Mouse (Mus musculus) MEL (cell line): ENCODE measurements around the gene Car12. TPM values are rescaled to one million over a fixed set of nuclear protein-coding genes. Genes with fewer than 3 reads are reported as not detected.

Experiments
- DNase-seq: peaks from one replicate; pipeline ENCODE4 v3.0.0; 2011; ENCODE audit warnings: low read depth, low spot score
- H3K27ac ChIP-seq: 2 replicates; pipeline ENCODE4 v1.5.1; 2012; ENCODE audit warnings: low read depth, mild to moderate bottlenecking, control low read depth, low read length, moderate library complexity; ENCODE audit not compliant: control insufficient read depth
- H3K27me3 ChIP-seq, 2 experiments: fragments of 150-350 bp in 1 of 2; sonication (generic) in 1 of 2; 2 replicates each; pipeline ENCODE4 v1.6.1; 2012; ENCODE audit warnings: low read length in 2 of 2, mild to moderate bottlenecking in 2 of 2, improper control_type of control experiment in 1 of 2, moderate library complexity in 1 of 2; ENCODE audit not compliant: insufficient read depth in 2 of 2, control insufficient read depth in 1 of 2
- H3K36me3 ChIP-seq, 2 experiments: 2 replicates each; pipeline ENCODE4 v1.6.1; 2012 to 2014; ENCODE audit warnings: low read length in 2 of 2, improper control_type of control experiment in 1 of 2, inconsistent platforms in 1 of 2, mild to moderate bottlenecking in 1 of 2; ENCODE audit not compliant: insufficient read depth in 2 of 2, control insufficient read depth in 1 of 2
- H3K4me1 ChIP-seq, 2 experiments: fragments of 150-350 bp in 1 of 2; sonication (generic) in 1 of 2; 2 replicates each; pipeline ENCODE4 v1.6.1; 2012; ENCODE audit warnings: low read length in 2 of 2, improper control_type of control experiment in 1 of 2, mild to moderate bottlenecking in 1 of 2; ENCODE audit not compliant: insufficient read depth in 2 of 2, control insufficient read depth in 1 of 2
- H3K4me3 ChIP-seq, 2 experiments: fragments of 150-350 bp in 1 of 2; sonication (generic) in 1 of 2; 2 replicates each; pipeline ENCODE4 v1.5.1; 2012; ENCODE audit warnings: low read depth in 2 of 2, low read length in 2 of 2, mild to moderate bottlenecking in 2 of 2, moderate library complexity in 2 of 2, control low read depth in 1 of 2, improper control_type of control experiment in 1 of 2; ENCODE audit not compliant: control insufficient read depth in 1 of 2, insufficient read depth in 1 of 2
- H3K79me2 ChIP-seq: 2 replicates; pipeline ENCODE4 v1.6.1; 2012; ENCODE audit warnings: mild to moderate bottlenecking, low read length, moderate library complexity; ENCODE audit not compliant: control insufficient read depth, poor library complexity, insufficient read depth
- H3K9ac ChIP-seq: 2 replicates; pipeline ENCODE4 v1.6.1; 2012; ENCODE audit warnings: low read depth, mild to moderate bottlenecking, control low read depth, low read length, moderate library complexity; ENCODE audit not compliant: control insufficient read depth, poor library complexity, severe bottlenecking
- H3K9me3 ChIP-seq: fragments of 150-350 bp; sonication (generic); replicated peaks from 2 replicates; pipeline ENCODE4 v1.6.1; 2012; ENCODE audit warnings: mild to moderate bottlenecking, low read length, improper control_type of control experiment, moderate library complexity; ENCODE audit not compliant: insufficient read depth
- BHLHE40 ChIP-seq: IDR thresholded peaks from 2 replicates; pipeline ENCODE4 v1.6.1; 2012; ENCODE audit warnings: low read depth, mild to moderate bottlenecking, inconsistent platforms, low read length, improper control_type of control experiment, borderline replicate concordance
- CHD2 ChIP-seq: IDR thresholded peaks from 2 replicates; pipeline ENCODE4 v1.6.1; 2011; ENCODE audit warnings: low read length, improper control_type of control experiment
- CTCF ChIP-seq, 3 experiments: IDR thresholded peaks in 2 of 3; conservative IDR thresholded peaks in 1 of 3; 2 replicates each; pipeline ENCODE4 v1.5.1; 2011 to 2012; ENCODE audit warnings: low read length in 3 of 3, low read depth in 2 of 3, mild to moderate bottlenecking in 2 of 3, improper control_type of control experiment in 1 of 3, inconsistent platforms in 1 of 3, mixed read lengths in 1 of 3, moderate library complexity in 1 of 3; ENCODE audit not compliant: control insufficient read depth in 1 of 3, insufficient read depth in 1 of 3, poor library complexity in 1 of 3, severe bottlenecking in 1 of 3
- EP300 ChIP-seq, 2 experiments: IDR thresholded peaks; 2 replicates each; pipeline ENCODE4 v1.6.1; 2011; ENCODE audit warnings: improper control_type of control experiment in 2 of 2, low read length in 2 of 2, low read depth in 1 of 2, mild to moderate bottlenecking in 1 of 2
- ETS1 ChIP-seq: IDR thresholded peaks from 2 replicates; pipeline ENCODE4 v1.6.1; 2012; ENCODE audit warnings: low read depth, mild to moderate bottlenecking, inconsistent platforms, low read length, improper control_type of control experiment, moderate library complexity
- KAT2A ChIP-seq: conservative IDR thresholded peaks from 2 replicates; pipeline ENCODE4 v1.6.1; 2012; ENCODE audit warnings: low read depth, low read length, improper control_type of control experiment, inconsistent platforms
- MAFK ChIP-seq: IDR thresholded peaks from 2 replicates; pipeline ENCODE4 v1.6.1; 2011; ENCODE audit warnings: low read depth, mild to moderate bottlenecking, low read length, improper control_type of control experiment, borderline replicate concordance
- MAX ChIP-seq: IDR thresholded peaks from 2 replicates; pipeline ENCODE4 v1.6.1; 2011; ENCODE audit warnings: low read length, improper control_type of control experiment
- MEF2A ChIP-seq: IDR thresholded peaks from 2 replicates; pipeline ENCODE4 v1.6.1; 2014; ENCODE audit warnings: low read depth, mild to moderate bottlenecking, inconsistent platforms, low read length, improper control_type of control experiment; ENCODE audit not compliant: poor library complexity, insufficient replicate concordance, severe bottlenecking; ENCODE audit errors: extremely low read depth
- MYC ChIP-seq: IDR thresholded peaks from 2 replicates; pipeline ENCODE4 v1.6.1; 2011; ENCODE audit warnings: low read depth, mild to moderate bottlenecking, low read length, improper control_type of control experiment, moderate library complexity
- POLR2AphosphoS2 ChIP-seq: IDR thresholded peaks from 2 replicates; pipeline ENCODE4 v1.6.1; 2011; ENCODE audit warnings: low read length, improper control_type of control experiment
- POLR2AphosphoS5 ChIP-seq: IDR thresholded peaks from 2 replicates; pipeline ENCODE4 v1.6.1; 2012; ENCODE audit warnings: low read depth, borderline replicate concordance, mild to moderate bottlenecking, inconsistent platforms, low read length, moderate library complexity, mixed read lengths
- RAD21 ChIP-seq: IDR thresholded peaks from 2 replicates; pipeline ENCODE4 v1.6.1; 2011; ENCODE audit warnings: mild to moderate bottlenecking, low read depth, low read length, improper control_type of control experiment
- RCOR1 ChIP-seq: IDR thresholded peaks from 2 replicates; pipeline ENCODE4 v1.6.1; 2012; ENCODE audit warnings: low read depth, mild to moderate bottlenecking, inconsistent platforms, low read length, improper control_type of control experiment
- SMC3 ChIP-seq: IDR thresholded peaks from 2 replicates; pipeline ENCODE4 v1.6.1; 2011; ENCODE audit warnings: low read depth, low read length, improper control_type of control experiment
- TAL1 ChIP-seq: IDR thresholded peaks from 2 replicates; pipeline ENCODE4 v1.6.1; 2012; ENCODE audit warnings: mild to moderate bottlenecking, inconsistent platforms, low read length, moderate library complexity, mixed read lengths
- UBTF ChIP-seq: IDR thresholded peaks from 2 replicates; pipeline ENCODE4 v1.6.1; 2012; ENCODE audit warnings: low read depth, mild to moderate bottlenecking, inconsistent platforms, low read length, improper control_type of control experiment, moderate library complexity, borderline replicate concordance; ENCODE audit not compliant: insufficient read depth
- USF1 ChIP-seq: IDR thresholded peaks from 2 replicates; pipeline ENCODE4 v1.6.1; 2014; ENCODE audit warnings: low read depth, mild to moderate bottlenecking, inconsistent platforms, low read length, improper control_type of control experiment, moderate library complexity
- ZC3H11A ChIP-seq: IDR thresholded peaks from 2 replicates; pipeline ENCODE4 v1.6.1; 2012; ENCODE audit warnings: low read depth, mild to moderate bottlenecking, inconsistent platforms, low read length, improper control_type of control experiment
- polyA plus RNA-seq, 2 experiments: library from polyadenylated mRNA; stranded (reverse) in 1 of 2; unstranded in 1 of 2; fragments of >175 nt in 1 of 2; fragments of >200 nt in 1 of 2; gene quantifications; 2 replicates each; pipeline versions ENCODE4 v1.2.1 to v1.2.4; 2012; ENCODE audit warnings: low replicate concordance in 2 of 2, low read depth in 1 of 2; ENCODE audit not compliant: insufficient read length in 2 of 2, insufficient read depth in 1 of 2, missing spikeins in 1 of 2
- total RNA-seq: library from RNA; depleted of rRNA; stranded (reverse); fragments of 300-350 nt; gene quantifications from 2 replicates; pipeline ENCODE4 v1.2.3, GENCODE M21; 2012

Car12 gene
- total and polyA plus RNA-seq, 3 experiments = 0.77 to 1.8 TPM; not detected in 1

- Histone ChIP-seq H3K9me3 (no peaks in the 10 kb centered on the region), H3K4me3 (no peak overlapping the region), H3K4me1 (no peaks in the 10 kb centered on the region), H3K27ac (no peak overlapping the region), H3K27me3 (peaks cover 0 to 5% of the 10 kb centered on the region in 2 experiments; a peak in 2 of 4 replicates), H3K36me3 (no peaks in the 10 kb centered on the region), H3K9ac (no peak overlapping the region), H3K79me2 (no peaks in the 10 kb centered on the region)
- TF ChIP-seq TAL1 (no peak), MEF2A (no peak), CTCF (IDR thresholded peaks at IDR 0.05 in 2 of 3, conservative IDR thresholded peaks at IDR 0.05 in 1 of 3; ENCODE audit: control insufficient read depth in 1 of 3, insufficient read depth in 1 of 3, low read depth in 2 of 3, low read length in 3 of 3, poor library complexity in 1 of 3, severe bottlenecking in 1 of 3) (peak in 2 of 3 experiments; percentile 38 to 83; a peak in 4 of 6 replicates), KAT2A (no peak), RAD21 (peak; percentile 92), POLR2AphosphoS2 (no peak), MAFK (no peak), CHD2 (no peak), POLR2AphosphoS5 (no peak), ZC3H11A (peak; percentile 80), RCOR1 (no peak), SMC3 (peak; percentile 81)
- peak; percentile 62 for DNase-seq
Measured at GRCm38 (mm10) chr9:66787821-66788220, 74.3 kb downstream of the Car12 start.

- TF ChIP-seq UBTF = no peak
- TF ChIP-seq MYC = no peak
- TF ChIP-seq ETS1 = no peak
- TF ChIP-seq BHLHE40 = no peak
- TF ChIP-seq MAX = no peak
- no peak for TF ChIP-seq EP300 (IDR thresholded peaks at IDR 0.05; ENCODE audit: low read depth in 1 of 2, low read length in 2 of 2)
- TF ChIP-seq USF1 = no peak
- TF ChIP-seq RAD21 = no peak
- no peak for TF ChIP-seq CTCF (IDR thresholded peaks at IDR 0.05 in 2 of 3, conservative IDR thresholded peaks at IDR 0.05 in 1 of 3; ENCODE audit: control insufficient read depth in 1 of 3, insufficient read depth in 1 of 3, low read depth in 2 of 3, low read length in 3 of 3, poor library complexity in 1 of 3, severe bottlenecking in 1 of 3)
- TF ChIP-seq, all 39 proteins: peak for 0
- peaks cover 0 to 5% of the 10 kb centered on the region in 2 experiments; a peak in 1 of 4 replicates for H3K4me1 ChIP-seq
- H3K27me3 ChIP-seq = peaks cover 8 to 22% of the 10 kb centered on the region in 2 experiments; a peak in 3 of 4 replicates
- peak overlapping the region; percentile 66 for H3K9ac ChIP-seq
- DNase-seq = peak; percentile 5
- peaks cover 0 to 8% of the 10 kb centered on the region in 2 experiments; a peak in 2 of 4 replicates for H3K36me3 ChIP-seq
- H3K9me3 ChIP-seq = no peaks in the 10 kb centered on the region
- H3K79me2 ChIP-seq = no peaks in the 10 kb centered on the region; the same call in 1 of the 2 replicates
- peak overlapping the region; percentile 80 to 88 for H3K4me3 ChIP-seq
- H3K27ac ChIP-seq = no peak overlapping the region
Measured at GRCm38 (mm10) chr9:66794629-66795463, 81.4 kb downstream of the Car12 start.
